Mouse (Mus musculus): ENCODE data around the gene Rbks. TPM values are rescaled to one million over a fixed set of nuclear protein-coding genes. Genes with fewer than 3 reads are reported as not detected.
"Not testable (repeated sequence)": the region's sequence is repeated elsewhere in the genome, so short reads cannot be mapped to it uniquely, and the experiment has no call there.

Rbks gene
- polyA plus RNA-seq, 1 experiment from 2014 or later: 2.1 TPM

GRCm38 (mm10) chr5:31595868-31596267 lies 101.6 kb downstream of the Rbks start:
- WGBS: 42% methylated on average over 4 of the region's 4 CpGs
- Histone ChIP-seq H3K4me3 (no peak overlapping the region), H3K9ac (no peak overlapping the region), H3K27ac (no peak overlapping the region), H3K4me1 (peaks cover 7% of the 10 kb centered on the region), H3K9me3 (replicated peaks) (no peaks in the 10 kb centered on the region), H3K36me3 (ENCODE audit: poor library complexity, severe bottlenecking) (no peaks in the 10 kb centered on the region), H3K4me2 (no peak overlapping the region), H3K27me3 (peaks cover 9% of the 10 kb centered on the region; the same call in 1 of the 2 replicates)
- no peak for ATAC-seq

GRCm38 (mm10) chr5:31591122-31591521 lies 106.3 kb downstream of the Rbks start:
- Histone ChIP-seq H3K27ac (no peak overlapping the region), H3K4me2 (no peak overlapping the region), H3K9ac (no peak overlapping the region), H3K27me3 (no peaks in the 10 kb centered on the region), H3K4me1 (no peaks in the 10 kb centered on the region), H3K36me3 (ENCODE audit: poor library complexity, severe bottlenecking) (no peaks in the 10 kb centered on the region), H3K9me3 (replicated peaks) (no peaks in the 10 kb centered on the region), H3K4me3 (no peak overlapping the region)
- 89% methylated on average over 7 of the region's 7 CpGs for WGBS
- ATAC-seq: no peak

GRCm38 (mm10) chr5:31589711-31590319 lies 107.6 kb downstream of the Rbks start:
- 61% methylated on average over 14 of the region's 14 CpGs for WGBS
- ATAC-seq: peak; percentile 50; the same call in 1 of the 2 replicates

GRCm38 (mm10) chr5:31588672-31589071 lies 108.8 kb downstream of the Rbks start:
- not testable (repeated sequence) for H3K36me3 ChIP-seq (ENCODE audit: poor library complexity, severe bottlenecking); H3K27me3 ChIP-seq; ATAC-seq; H3K4me3 ChIP-seq; H3K9me3 ChIP-seq (replicated peaks); H3K9ac ChIP-seq; H3K27ac ChIP-seq; H3K4me1 ChIP-seq; H3K4me2 ChIP-seq
- 87% methylated on average over 8 of the region's 8 CpGs for WGBS

More at GRCm38 (mm10) chr5:31589711-31590319, 107.6 kb downstream of the Rbks start:
- Histone ChIP-seq H3K9ac (no peak overlapping the region), H3K4me1 (no peaks in the 10 kb centered on the region), H3K4me2 (no peak overlapping the region), H3K4me3 (no peak overlapping the region), H3K9me3 (replicated peaks) (no peaks in the 10 kb centered on the region), H3K36me3 (ENCODE audit: poor library complexity, severe bottlenecking) (no peaks in the 10 kb centered on the region), H3K27me3 (no peaks in the 10 kb centered on the region), H3K27ac (no peak overlapping the region)

GRCm38 (mm10) chr5:31588016-31588415 lies 109.4 kb downstream of the Rbks start:
- Histone ChIP-seq H3K36me3 (ENCODE audit: poor library complexity, severe bottlenecking) (no peaks in the 10 kb centered on the region), H3K9me3 (replicated peaks) (no peaks in the 10 kb centered on the region), H3K27me3 (no peaks in the 10 kb centered on the region), H3K27ac (no peak overlapping the region), H3K4me3 (no peak overlapping the region), H3K4me2 (no peak overlapping the region), H3K9ac (no peak overlapping the region), H3K4me1 (no peaks in the 10 kb centered on the region)
- no peak for ATAC-seq
- 76% methylated on average over 2 of the region's 2 CpGs for whole genome bisulfite sequencing

- H3K36me3 ChIP-seq (ENCODE audit: poor library complexity, severe bottlenecking): no peaks in the 10 kb centered on the region
- 91% methylated on average over 4 of the region's 4 CpGs for WGBS
- no peak overlapping the region for H3K4me3 ChIP-seq
Measured at GRCm38 (mm10) chr5:31585526-31585925, 111.9 kb downstream of the Rbks start.

GRCm38 (mm10) chr5:31583261-31583660 lies 114.2 kb downstream of the Rbks start:
- no peaks in the 10 kb centered on the region for H3K9me3 ChIP-seq (replicated peaks)
- 84% methylated on average over 2 of the region's 2 CpGs for WGBS
- H3K27ac ChIP-seq: no peak overlapping the region
- H3K9ac ChIP-seq: no peak overlapping the region
- no peaks in the 10 kb centered on the region for H3K36me3 ChIP-seq (ENCODE audit: poor library complexity, severe bottlenecking)
- no peak for ATAC-seq
- no peaks in the 10 kb centered on the region for H3K4me1 ChIP-seq
- H3K4me2 ChIP-seq: no peak overlapping the region
- H3K4me3 ChIP-seq: no peak overlapping the region
- H3K27me3 ChIP-seq: no peaks in the 10 kb centered on the region

More at GRCm38 (mm10) chr5:31585526-31585925, 111.9 kb downstream of the Rbks start:
- no peak for ATAC-seq
- no peak overlapping the region for H3K4me2 ChIP-seq
- H3K9me3 ChIP-seq (replicated peaks): no peaks in the 10 kb centered on the region
- no peak overlapping the region for H3K27ac ChIP-seq
- no peaks in the 10 kb centered on the region for H3K27me3 ChIP-seq
- no peak overlapping the region for H3K9ac ChIP-seq
- H3K4me1 ChIP-seq: no peaks in the 10 kb centered on the region

- H3K9me3 ChIP-seq (replicated peaks): no peaks in the 10 kb centered on the region
- H3K27me3 ChIP-seq: no peaks in the 10 kb centered on the region
- H3K27ac ChIP-seq: no peak overlapping the region
- no peak for ATAC-seq
- H3K9ac ChIP-seq: no peak overlapping the region
- no peaks in the 10 kb centered on the region for H3K36me3 ChIP-seq (ENCODE audit: poor library complexity, severe bottlenecking)
- H3K4me2 ChIP-seq: no peak overlapping the region
- H3K4me1 ChIP-seq: no peaks in the 10 kb centered on the region
- no peak overlapping the region for H3K4me3 ChIP-seq
- WGBS: 91% methylated on average over 3 of the region's 3 CpGs
Measured at GRCm38 (mm10) chr5:31581932-31582331, 115.5 kb downstream of the Rbks start.

GRCm38 (mm10) chr5:31581263-31581662 lies 116.2 kb downstream of the Rbks start:
- WGBS: 80% methylated on average over 6 of the region's 6 CpGs
- no peak for ATAC-seq
- no peaks in the 10 kb centered on the region for H3K4me1 ChIP-seq
- H3K4me3 ChIP-seq: no peak overlapping the region
- no peaks in the 10 kb centered on the region for H3K27me3 ChIP-seq
- H3K27ac ChIP-seq: no peak overlapping the region
- H3K9ac ChIP-seq: no peak overlapping the region
- no peaks in the 10 kb centered on the region for H3K9me3 ChIP-seq (replicated peaks)
- H3K36me3 ChIP-seq (ENCODE audit: poor library complexity, severe bottlenecking): no peaks in the 10 kb centered on the region
- H3K4me2 ChIP-seq: no peak overlapping the region

- Histone ChIP-seq H3K9me3 (replicated peaks) (no peaks in the 10 kb centered on the region), H3K9ac (no peak overlapping the region), H3K27ac (no peak overlapping the region), H3K36me3 (ENCODE audit: poor library complexity, severe bottlenecking) (no peaks in the 10 kb centered on the region), H3K4me2 (no peak overlapping the region), H3K4me3 (no peak overlapping the region), H3K27me3 (no peaks in the 10 kb centered on the region), H3K4me1 (no peaks in the 10 kb centered on the region)
- 82% methylated on average over 7 of the region's 7 CpGs for WGBS
- ATAC-seq: no peak
Measured at GRCm38 (mm10) chr5:31576539-31576975, 120.9 kb downstream of the Rbks start.

Small RNAs within 50 kb of the gene (microRNA-seq; reads per million reads assigned to microRNA genes)
- not detected for gene Mir3473e

Other genes with a start within 250 kb of the Rbks start
- gene Zfp512, start 245.2 kb downstream of the Rbks start, polyA plus RNA-seq (2015; fragmentation: Nextera tagmentation; extraction: Ambion mirVana): 94.8 and 106 TPM in 2 replicates
- 0.14 and 0.18 TPM in 2 replicates for gene 4930548H24Rik, start 211.9 kb downstream of the Rbks start, polyA plus RNA-seq (2015; fragmentation: Nextera tagmentation; extraction: Ambion mirVana)
- gene Gpn1, start 202.9 kb downstream of the Rbks start, polyA plus RNA-seq (2015; fragmentation: Nextera tagmentation; extraction: Ambion mirVana): 75.4 and 89.8 TPM in 2 replicates
- 33.8 and 34.4 TPM in 2 replicates for gene Slc4a1ap, start 170.6 kb downstream of the Rbks start, polyA plus RNA-seq (2015; fragmentation: Nextera tagmentation; extraction: Ambion mirVana)
- gene Supt7l, start 169.8 kb downstream of the Rbks start, polyA plus RNA-seq (2015; fragmentation: Nextera tagmentation; extraction: Ambion mirVana): 28.2 and 32.4 TPM in 2 replicates
- gene Mrpl33, start 100.7 kb downstream of the Rbks start, polyA plus RNA-seq (2015; fragmentation: Nextera tagmentation; extraction: Ambion mirVana): 239 and 254 TPM in 2 replicates
- gene Babam2, start 57 bp upstream of the Rbks start, polyA plus RNA-seq (2015; fragmentation: Nextera tagmentation; extraction: Ambion mirVana): 53.5 and 54.6 TPM in 2 replicates